Mouse (Mus musculus) forebrain, postnatal 0 days (tissue): ENCODE data around the gene Baz1b. TPM values are rescaled to one million over a fixed set of nuclear protein-coding genes. Genes with fewer than 3 reads are reported as not detected.
A peak's percentile ranks its signal among the peaks of the same experiment; 100 is the strongest.

Experiments used
- ATAC-seq: fragments of 200-750 bp; cut with Nextera tagmentation; 2 replicates; pipeline ENCODE4 v1.8.0; 2017; ENCODE audit warnings: mild to moderate bottlenecking, moderate library complexity
- DNase-seq: peaks from one replicate; pipeline ENCODE4 v3.0.0-alpha.2; 2015
- H3K27ac ChIP-seq: fragments of 300-500 bp; sonication (generic); 2 replicates; pipeline ENCODE4 v1.5.1; 2014; ENCODE audit warnings: low read depth, mild to moderate bottlenecking, antibody characterized with exemption, low read length, moderate library complexity, mixed read lengths
- H3K27me3 ChIP-seq: fragments of 300-500 bp; sonication (generic); 2 replicates; pipeline ENCODE4 v1.6.1; 2014; ENCODE audit warnings: mild to moderate bottlenecking, low read length, mixed read lengths; ENCODE audit not compliant: insufficient read depth
- H3K36me3 ChIP-seq: fragments of 300-500 bp; sonication (generic); 2 replicates; pipeline ENCODE4 v1.6.1; 2014; ENCODE audit warnings: mild to moderate bottlenecking, moderate library complexity; ENCODE audit not compliant: insufficient read depth
- H3K4me1 ChIP-seq: fragments of 300-500 bp; sonication (generic); 2 replicates; pipeline ENCODE4 v1.6.1; 2014; ENCODE audit warnings: antibody characterized with exemption; ENCODE audit not compliant: insufficient read depth
- H3K4me2 ChIP-seq: fragments of 300-500 bp; sonication (generic); 2 replicates; pipeline ENCODE4 v1.6.1; 2014; ENCODE audit warnings: low read depth, mild to moderate bottlenecking, moderate library complexity
- H3K4me3 ChIP-seq: fragments of 300-500 bp; sonication (generic); 2 replicates; pipeline ENCODE4 v1.5.1; 2014; ENCODE audit warnings: low read depth, low read length, mixed read lengths
- H3K9ac ChIP-seq: fragments of 300-500 bp; sonication (generic); 2 replicates; pipeline ENCODE4 v1.6.1; 2014; ENCODE audit warnings: mild to moderate bottlenecking
- H3K9me3 ChIP-seq: fragments of 300-500 bp; sonication (generic); 2 replicates; pipeline ENCODE4 v1.6.1; 2016; ENCODE audit warnings: low read length
- CTCF ChIP-seq: sonication (generic); IDR thresholded peaks from 2 replicates; pipeline ENCODE4 v1.5.1; 2016; ENCODE audit warnings: antibody characterized with exemption, control low read depth, low read depth
- WGBS: fragments of 180-500 bp; shearing (Covaris S2); extraction: QIAGEN DNeasy Blood & Tissue Kit; methylation state at CpG from one replicate; pipeline ENCODE4 v1.1.7; 2014; 5-methylcytosine and 5-hydroxymethylcytosine counted together
- polyA plus RNA-seq: library from polyadenylated mRNA; unstranded; fragments of >200 nt; fragmentation: Nextera tagmentation; extraction: Ambion mirVana; gene quantifications from 2 replicates; pipeline ENCODE4 v1.2.1, GENCODE M21; 2015
- total RNA-seq: library from RNA; depleted of rRNA; stranded (reverse); fragments of >200 nt; gene quantifications from 2 replicates; pipeline ENCODE4 v1.2.3, GENCODE M21; 2014

Baz1b gene
- total and polyA plus RNA-seq, 2 experiments from 2014 or later, result 15.0 to 51.6 TPM

GRCm38 (mm10) chr5:135186231-135186620 lies 838 bp upstream of the Baz1b start:
- Histone ChIP-seq H3K27ac (peak overlapping the region; percentile 95), H3K9ac (peak overlapping the region; percentile 81), H3K4me3 (peak overlapping the region; percentile 98), H3K4me1 (peaks cover 16% of the 10 kb centered on the region; the same call in 1 of the 2 replicates), H3K36me3 (peaks cover 16% of the 10 kb centered on the region), H3K27me3 (no peaks in the 10 kb centered on the region), H3K9me3 (no peaks in the 10 kb centered on the region), H3K4me2 (peak overlapping the region; percentile 72)
- ATAC-seq (no peak), DNase-seq (no peak)
- TF ChIP-seq CTCF, result no peak
- WGBS, result 17% methylated on average over 10 of the region's 10 CpGs

GRCm38 (mm10) chr5:135187349-135188213 lies 517 bp downstream of the Baz1b start:
- under 1% methylated on average over 92 of the region's 102 CpGs for WGBS
- Histone ChIP-seq H3K4me3 (peak overlapping the region; percentile 98), H3K9me3 (no peaks in the 10 kb centered on the region), H3K4me1 (peaks cover 16% of the 10 kb centered on the region; the same call in 1 of the 2 replicates), H3K9ac (peak overlapping the region; percentile 81), H3K27ac (peak overlapping the region; percentile 95), H3K27me3 (no peaks in the 10 kb centered on the region), H3K36me3 (0 out of 2 replicates have a peak, but pooled peaks cover 4% of the 10 kb centered on the region), H3K4me2 (peak overlapping the region; percentile 72)
- no peak for TF ChIP-seq CTCF
- DNase-seq (peak; percentile 19), ATAC-seq (peak; percentile 38)

- WGBS, result under 1% methylated on average over 8 of the region's 8 CpGs
- no peak for TF ChIP-seq CTCF
- peaks cover 16% of the 10 kb centered on the region; the same call in 1 of the 2 replicates for H3K4me1 ChIP-seq
- no peaks in the 10 kb centered on the region for H3K27me3 ChIP-seq
- DNase-seq, result no peak
- no peaks in the 10 kb centered on the region for H3K36me3 ChIP-seq
- H3K9ac ChIP-seq, result peak overlapping the region; percentile 81
- peak overlapping the region; percentile 98 for H3K4me3 ChIP-seq
- no peaks in the 10 kb centered on the region for H3K9me3 ChIP-seq
- H3K4me2 ChIP-seq, result peak overlapping the region; percentile 72
- peak overlapping the region; percentile 95 for H3K27ac ChIP-seq
- ATAC-seq, result no peak
Observed at GRCm38 (mm10) chr5:135188214-135188554, 1.1 kb downstream of the Baz1b start.

- peak overlapping the region; percentile 72 for H3K4me2 ChIP-seq
- H3K9me3 ChIP-seq, result no peaks in the 10 kb centered on the region
- H3K4me3 ChIP-seq, result no peak overlapping the region
- no peaks in the 10 kb centered on the region for H3K36me3 ChIP-seq
- H3K27me3 ChIP-seq, result no peaks in the 10 kb centered on the region
- TF ChIP-seq CTCF, result no peak
- ATAC-seq, result no peak
- H3K9ac ChIP-seq, result no peak overlapping the region
- H3K27ac ChIP-seq, result no peak overlapping the region
- peaks cover 16% of the 10 kb centered on the region; the same call in 1 of the 2 replicates for H3K4me1 ChIP-seq
- WGBS, result 75% methylated on average over 2 of the region's 2 CpGs
- DNase-seq, result no peak
Observed at GRCm38 (mm10) chr5:135189281-135190022, 2.4 kb downstream of the Baz1b start.

- TF ChIP-seq CTCF, result peak; percentile 82
- Histone ChIP-seq H3K9ac (no peak overlapping the region), H3K4me3 (no peak overlapping the region), H3K9me3 (no peaks in the 10 kb centered on the region), H3K27ac (no peak overlapping the region), H3K36me3 (no peaks in the 10 kb centered on the region), H3K4me1 (peaks cover 16% of the 10 kb centered on the region; the same call in 1 of the 2 replicates), H3K4me2 (no peak overlapping the region), H3K27me3 (no peaks in the 10 kb centered on the region)
- 20% methylated on average over 2 of the region's 2 CpGs for WGBS
- ATAC-seq, result no peak
- DNase-seq, result peak; percentile 82
Observed at GRCm38 (mm10) chr5:135191620-135192019, 4.6 kb downstream of the Baz1b start.

- 94% methylated on average over 1 of the region's 1 CpGs for WGBS
- H3K36me3 ChIP-seq, result no peaks in the 10 kb centered on the region
- no peak for TF ChIP-seq CTCF
- no peak for ATAC-seq
- H3K27me3 ChIP-seq, result no peaks in the 10 kb centered on the region
- no peaks in the 10 kb centered on the region for H3K9me3 ChIP-seq
- no peak overlapping the region for H3K4me3 ChIP-seq
- no peak overlapping the region for H3K27ac ChIP-seq
- H3K4me1 ChIP-seq, result peaks cover 16% of the 10 kb centered on the region; the same call in 1 of the 2 replicates
- no peak overlapping the region for H3K4me2 ChIP-seq
- no peak for DNase-seq
- no peak overlapping the region for H3K9ac ChIP-seq
Observed at GRCm38 (mm10) chr5:135192431-135192830, 5.4 kb downstream of the Baz1b start.

GRCm38 (mm10) chr5:135196367-135196766 lies 9.3 kb downstream of the Baz1b start:
- Histone ChIP-seq H3K27ac (no peak overlapping the region), H3K9me3 (no peaks in the 10 kb centered on the region), H3K4me3 (no peak overlapping the region), H3K27me3 (no peaks in the 10 kb centered on the region), H3K4me2 (no peak overlapping the region), H3K4me1 (no peaks in the 10 kb centered on the region), H3K9ac (no peak overlapping the region), H3K36me3 (peaks cover 8% of the 10 kb centered on the region)
- DNase-seq (no peak), ATAC-seq (no peak)
- no peak for TF ChIP-seq CTCF
- WGBS, result 82% methylated on average over 6 of the region's 6 CpGs
